Mouse (Mus musculus) 3134 (cell line): Measurements from ENCODE around the gene Peli1.

ENCODE experiments used
- DNase-seq: peaks from one replicate; pipeline ENCODE4 v3.0.0-alpha.2; 2011; ENCODE audit warnings: low spot score; ENCODE audit not compliant: insufficient read length; ENCODE audit errors: extremely low read depth

The Peli1 gene

DNA sequence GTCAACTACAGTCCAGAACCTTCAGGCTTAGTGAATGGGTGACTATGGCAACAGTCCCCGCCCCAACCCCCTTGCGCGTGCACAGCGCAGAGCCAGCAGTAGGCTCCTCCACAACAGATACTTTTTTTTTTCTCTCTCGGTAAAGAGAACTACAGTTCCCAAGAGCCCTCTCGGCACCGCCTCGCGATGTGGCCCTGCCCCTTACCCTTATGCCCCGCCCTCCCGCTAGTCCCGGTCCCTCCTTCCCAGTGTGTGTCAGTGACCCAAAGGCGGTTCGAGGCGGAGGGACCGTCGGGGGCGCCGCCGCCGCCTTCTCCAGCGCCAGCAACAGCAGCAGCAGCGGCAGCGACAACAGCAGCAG, at the start of gene Peli1:
TSS of gene Peli1 (plus strand) at position 225 of the 361 bp plus-strand sequence.
- peak; percentile 97 for DNase-seq

DNA sequence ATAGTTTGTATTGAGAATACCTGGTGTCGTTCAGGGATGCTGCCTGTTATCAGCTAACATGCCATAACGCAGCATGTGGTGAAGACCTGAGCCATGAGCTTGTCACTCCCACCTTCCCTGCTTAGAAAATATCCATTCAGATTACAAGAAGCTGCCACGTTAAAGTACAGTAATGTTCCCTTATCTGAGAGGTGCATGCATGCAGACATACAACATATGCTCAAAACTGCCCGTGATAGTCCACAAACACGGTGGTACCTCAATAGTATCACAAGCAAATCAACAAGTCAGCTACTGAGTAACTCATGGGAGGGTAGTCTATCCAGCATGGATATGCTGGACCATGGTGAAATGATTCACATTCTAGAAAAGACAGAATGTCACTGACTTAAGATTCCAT, 48.5 kb upstream of the Peli1 start:
- DNase-seq, result no peak

DNA sequence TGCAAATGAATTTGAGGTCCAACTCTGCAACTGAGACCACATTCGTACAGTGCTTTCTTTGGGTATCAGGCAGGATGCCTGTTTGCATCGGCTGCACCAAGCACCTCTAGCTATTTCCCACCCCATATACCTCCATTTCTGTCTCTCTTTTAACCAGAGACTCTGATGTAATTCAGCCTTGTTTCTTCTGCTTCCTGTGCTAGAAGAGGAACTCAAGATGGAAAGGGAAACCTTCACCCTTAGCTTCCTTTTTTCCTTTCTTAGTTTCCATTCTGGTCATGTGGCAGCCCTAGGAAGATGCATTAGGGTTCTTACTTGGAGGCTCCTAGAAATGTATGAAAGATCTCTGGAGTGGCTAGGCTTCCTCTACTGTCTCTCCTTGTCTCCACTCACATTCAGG, 44.9 kb upstream of the Peli1 start:
- no peak for DNase-seq

DNA sequence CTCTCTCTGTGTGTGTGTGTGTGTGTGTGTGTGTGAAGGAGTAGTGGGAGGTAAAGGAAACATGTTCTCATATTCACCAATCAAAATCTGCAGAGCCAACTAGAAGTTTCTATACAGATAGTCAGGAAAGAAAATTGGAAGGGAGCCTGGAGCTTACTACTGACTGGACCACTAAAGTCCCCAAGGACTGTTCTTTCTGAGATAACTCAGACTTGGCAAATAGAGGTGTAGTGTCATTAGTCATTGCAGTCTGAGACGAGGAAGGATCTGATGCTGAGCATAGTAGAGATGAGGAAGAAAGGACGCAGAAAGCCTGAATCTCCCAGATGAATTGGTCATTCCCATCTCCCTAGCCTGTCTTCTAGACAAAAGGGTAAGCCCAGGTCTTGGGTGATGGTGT, 43.2 kb upstream of the Peli1 start:
- no peak for DNase-seq

DNA sequence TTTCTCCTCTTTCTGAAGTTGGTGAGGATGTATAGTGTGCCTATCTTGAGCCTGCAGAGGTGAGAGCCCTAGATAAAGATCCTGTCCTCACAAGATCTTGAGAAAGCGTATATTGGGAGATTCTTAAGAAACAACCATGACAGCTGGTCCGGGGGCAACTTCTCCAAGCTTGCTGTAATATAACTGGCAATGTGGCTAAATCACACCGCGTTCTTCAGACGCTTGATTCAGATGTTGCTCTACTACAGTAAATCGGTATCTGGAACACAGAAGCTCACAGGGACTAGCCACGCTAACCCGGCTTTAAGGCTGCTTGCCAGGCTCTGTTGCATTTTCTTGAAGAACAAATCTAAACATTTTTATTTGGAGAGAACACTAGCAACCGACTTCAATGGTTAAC, 39.4 kb upstream of the Peli1 start:
- no peak for DNase-seq

DNA sequence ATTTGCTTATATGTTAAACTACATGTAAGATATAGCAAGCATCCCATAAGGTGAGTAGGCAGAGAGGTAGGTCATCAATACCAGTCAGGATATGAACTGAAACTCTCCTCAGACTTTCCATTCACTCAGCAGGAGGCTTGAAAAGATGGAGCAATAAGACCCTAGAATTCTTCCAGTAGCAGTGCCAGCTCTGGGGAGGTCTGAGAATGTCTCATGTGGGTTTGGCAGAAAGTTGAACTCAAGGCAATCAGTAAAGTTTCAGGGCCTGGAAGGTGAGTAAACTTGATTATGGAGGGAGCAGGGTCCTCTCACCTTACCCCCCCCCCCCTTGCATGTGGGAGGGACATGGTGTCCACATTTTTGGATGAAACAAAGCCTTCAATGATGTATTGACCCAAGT, 36.5 kb upstream of the Peli1 start:
- no peak for DNase-seq

DNA sequence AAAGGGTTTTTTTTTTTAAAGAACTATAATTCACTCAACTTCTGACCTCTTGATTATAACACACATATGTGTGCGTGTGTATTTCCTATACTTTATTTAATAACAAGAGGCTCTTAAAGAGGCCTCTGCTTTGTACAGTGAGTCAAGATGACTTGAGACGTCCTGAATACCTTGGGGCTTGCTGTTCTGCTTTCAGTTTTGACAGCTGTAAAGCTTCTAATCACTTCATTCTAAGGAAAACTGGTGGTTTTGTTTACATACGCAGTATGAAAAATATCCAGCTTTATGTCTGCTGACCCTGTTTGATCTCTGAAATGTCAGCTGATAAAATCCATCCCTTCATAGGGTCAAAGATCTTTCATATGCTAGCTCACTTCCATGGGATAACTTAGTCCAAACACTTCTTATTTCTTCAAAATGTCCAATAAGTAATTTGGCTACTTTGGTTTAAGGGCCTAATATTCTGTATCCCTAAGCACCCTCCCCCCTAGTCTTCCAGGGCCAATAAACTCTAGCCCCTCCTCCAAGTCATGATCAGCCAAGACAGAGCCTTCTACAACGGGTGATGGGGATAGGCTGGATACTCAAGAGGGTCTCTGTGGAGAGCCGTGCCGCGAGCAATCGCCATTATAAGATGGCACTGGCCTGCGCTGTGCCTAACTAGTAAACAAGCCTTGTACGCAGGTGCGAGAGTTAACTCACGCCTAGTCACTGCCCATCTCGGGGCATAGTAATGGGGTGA, 34.8 kb upstream of the Peli1 start:
- DNase-seq, result no peak

DNA sequence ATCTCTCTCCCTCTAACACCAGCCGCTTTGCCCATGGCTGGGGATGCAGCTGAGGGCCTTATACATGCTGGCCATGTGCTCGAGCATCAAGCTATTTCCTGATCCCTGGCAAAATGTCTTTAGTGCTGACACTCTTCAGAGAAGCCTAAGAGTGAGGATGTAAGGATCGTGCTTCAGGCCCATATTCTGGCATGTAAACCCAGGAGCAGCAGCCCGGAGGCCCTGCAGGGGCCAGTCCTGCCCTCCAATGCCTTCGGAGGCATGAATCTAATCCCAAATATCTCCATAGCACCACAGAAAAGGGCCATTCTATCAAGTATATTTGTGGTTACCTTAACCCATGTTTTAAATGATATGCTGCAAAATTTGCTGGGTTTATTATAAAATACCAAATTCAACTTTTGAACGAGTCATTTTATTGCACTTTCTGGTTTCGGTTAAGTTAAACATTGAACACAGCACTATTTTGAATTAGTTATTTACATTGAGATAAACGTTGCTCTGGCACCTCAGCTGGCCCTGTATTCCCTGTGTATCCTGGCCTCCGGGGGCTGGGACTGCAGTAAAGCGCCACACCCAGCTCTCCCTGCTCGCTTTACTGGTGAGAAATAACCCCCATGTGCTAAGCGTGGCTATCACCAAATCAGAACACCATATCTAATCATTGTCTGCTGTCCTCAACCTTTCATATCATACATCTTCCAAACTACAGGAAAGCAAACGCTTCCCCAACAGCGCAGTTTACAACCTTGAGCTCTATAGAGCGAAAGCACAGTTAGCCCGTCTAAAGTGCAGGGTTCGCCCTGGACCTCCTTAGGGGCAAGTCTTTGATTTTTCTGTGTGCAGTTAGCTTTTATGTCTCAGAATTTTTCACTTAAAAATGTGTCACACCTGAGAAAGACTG, 33.3 kb upstream of the Peli1 start:
- no peak for DNase-seq

DNA sequence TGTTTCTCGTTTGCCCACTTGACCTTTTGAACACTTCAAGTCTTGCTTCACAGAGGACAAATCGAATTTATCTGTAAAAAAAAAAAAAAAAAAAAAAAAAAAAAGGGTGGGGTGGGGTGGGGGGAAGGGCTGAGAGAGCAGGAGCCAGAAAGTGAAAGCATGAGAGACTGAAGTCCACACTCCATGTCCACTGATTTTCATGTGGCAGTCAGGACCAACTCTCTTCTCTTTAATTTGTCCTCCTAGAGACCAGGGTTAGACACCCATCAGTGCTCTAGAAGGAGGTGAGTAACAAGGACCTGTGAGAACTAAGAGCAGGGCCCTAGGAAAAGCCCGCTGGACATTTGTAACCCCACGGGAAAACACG, 32.7 kb upstream of the Peli1 start:
- no peak for DNase-seq

DNA sequence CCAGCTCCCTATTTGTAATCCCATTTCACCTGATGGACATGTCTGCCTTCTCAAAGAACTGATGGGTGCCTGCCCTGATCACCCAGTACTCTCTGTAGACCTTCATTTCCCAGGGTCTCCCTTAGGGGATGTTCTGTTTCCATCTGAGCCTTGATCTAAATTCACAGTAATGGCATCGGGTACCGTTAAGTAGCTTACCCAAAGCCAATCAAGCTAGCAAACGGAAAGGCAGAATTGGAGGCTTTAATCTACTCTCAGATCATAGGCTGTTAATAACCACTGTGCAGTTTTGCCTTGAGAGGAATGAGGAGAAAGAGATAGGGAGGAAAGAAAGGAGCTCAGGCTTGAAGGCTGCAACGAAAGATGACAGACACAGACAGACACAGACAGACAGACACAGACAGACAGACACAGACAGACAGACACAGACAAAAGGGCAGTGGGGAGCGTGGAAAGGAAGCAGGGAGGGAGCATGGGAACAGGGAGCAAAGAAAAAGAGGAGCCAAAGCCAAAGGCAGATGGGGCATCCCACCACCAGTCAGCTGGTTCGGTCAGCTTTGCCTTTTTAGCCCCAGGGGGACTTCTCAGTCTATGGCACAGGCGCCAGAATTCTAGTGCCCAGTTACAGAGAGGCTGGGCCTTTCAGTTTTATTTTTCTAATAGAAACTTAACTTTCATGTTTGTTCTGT, 30.6 kb upstream of the Peli1 start:
- DNase-seq, result no peak

DNA sequence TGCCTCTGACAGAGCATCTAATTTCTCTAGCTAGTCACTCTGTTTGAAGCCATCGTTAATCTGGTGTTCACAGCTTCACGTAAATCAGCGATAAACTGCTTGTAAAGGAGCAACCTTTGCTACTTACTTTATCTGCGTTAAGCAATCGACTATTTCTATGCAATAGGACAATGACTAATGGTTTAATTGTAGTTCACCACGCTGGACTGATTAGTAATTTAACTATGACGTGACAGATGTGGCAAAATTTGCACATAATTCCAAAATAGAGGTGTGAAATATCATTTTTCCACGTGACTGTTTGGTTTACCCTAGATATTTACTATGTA, 30.1 kb upstream of the Peli1 start:
- no peak for DNase-seq

DNA sequence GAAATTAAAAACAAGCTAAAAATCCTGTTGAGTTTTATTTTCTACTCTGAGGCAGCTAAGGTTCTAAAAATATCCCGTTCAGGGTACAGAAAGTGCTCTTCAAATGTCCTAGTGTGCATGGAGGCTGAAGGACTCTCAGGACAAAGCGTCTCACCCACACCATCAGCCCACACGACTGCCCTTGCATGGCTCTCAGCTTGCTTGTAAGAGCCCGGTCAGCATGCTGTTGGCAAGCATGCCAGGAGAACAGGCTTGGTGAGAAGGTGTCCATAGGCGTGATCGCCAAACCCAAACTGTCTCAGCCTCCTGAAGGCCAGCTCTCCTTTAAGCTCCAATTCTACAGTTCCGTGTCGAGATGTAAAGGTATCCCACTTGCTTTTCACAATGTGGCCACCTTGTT, 29.7 kb upstream of the Peli1 start:
- no peak for DNase-seq

DNA sequence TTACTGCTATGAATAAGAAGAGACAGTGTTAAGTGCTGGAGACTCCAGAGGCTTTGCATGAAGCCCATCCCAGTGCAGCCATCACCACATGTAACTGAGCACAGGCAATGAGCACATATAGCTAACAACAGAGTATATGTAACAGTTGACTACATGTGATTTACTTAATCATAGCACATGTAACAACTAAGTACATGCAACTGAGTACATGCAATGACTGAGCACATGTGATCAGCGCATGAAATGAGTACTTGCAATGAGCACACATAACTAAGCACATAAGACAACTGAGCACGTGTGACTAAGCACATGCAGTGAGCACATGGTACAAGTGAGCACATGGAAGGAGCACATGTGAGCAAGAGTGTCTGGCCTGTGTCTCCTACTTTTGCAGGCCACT, 29.0 kb upstream of the Peli1 start:
- no peak for DNase-seq

DNA sequence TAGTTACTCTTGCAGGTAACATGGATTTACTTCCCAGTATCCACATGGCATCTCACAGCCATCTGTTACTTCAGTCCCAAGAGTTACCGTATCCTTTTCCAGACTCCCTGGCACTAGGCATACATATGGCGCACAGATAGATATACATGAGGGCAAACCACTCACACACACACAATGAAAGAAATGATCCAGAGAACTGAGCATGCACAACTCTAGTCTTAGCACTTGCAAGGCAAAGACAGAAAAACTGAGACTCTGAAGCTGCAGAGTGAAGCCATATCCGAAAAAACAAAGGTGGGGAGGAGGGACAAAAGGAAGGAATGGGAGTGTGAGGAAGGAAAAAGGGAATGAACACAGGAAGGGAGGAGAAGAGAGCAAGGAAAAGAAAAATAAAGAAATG, 27.8 kb upstream of the Peli1 start:
- DNase-seq, result no peak

DNA sequence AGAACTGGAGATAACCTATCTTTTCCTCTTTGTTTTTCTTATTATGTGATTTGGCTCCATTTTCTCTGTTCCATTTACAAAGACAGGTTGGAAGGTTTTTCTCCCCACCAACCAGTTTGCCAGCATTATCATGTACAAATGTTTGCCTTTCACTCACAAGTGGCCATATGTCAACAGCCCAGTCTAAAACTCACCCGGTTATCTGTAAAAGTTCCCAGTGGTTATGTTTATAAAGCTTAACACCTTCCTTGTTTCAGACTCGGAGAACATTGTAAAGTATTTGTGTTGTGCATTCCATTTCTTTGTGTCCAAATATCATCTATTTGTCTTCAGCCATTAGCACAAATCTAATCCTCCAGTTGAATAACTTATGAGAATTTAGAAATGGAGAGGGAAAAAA, 11.7 kb upstream of the Peli1 start:
- DNase-seq, result no peak

DNA sequence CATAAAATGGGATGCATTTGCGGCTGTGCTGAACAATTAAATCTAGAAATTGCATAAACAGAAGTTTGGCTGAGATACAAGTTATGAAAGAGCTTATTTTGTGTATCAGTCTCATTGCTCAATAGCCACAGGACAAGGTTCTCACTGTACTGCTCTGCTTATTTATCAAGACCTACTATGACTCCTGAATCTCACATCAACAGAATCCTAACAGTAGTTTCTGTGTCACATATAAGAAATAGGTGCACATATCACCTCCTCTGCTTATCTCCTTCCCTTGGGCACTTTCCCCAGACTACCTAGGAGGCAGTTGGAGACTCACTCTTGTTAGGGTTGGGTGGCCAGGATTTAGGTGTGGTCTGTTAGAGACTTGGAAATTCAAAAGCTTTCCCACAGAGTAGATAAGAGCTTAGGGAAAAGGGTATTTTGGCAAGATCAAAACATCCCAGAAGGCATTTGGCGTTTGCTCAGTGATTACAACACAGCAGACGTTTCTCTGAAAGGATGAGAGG, 11.2 kb upstream of the Peli1 start:
- no peak for DNase-seq

DNA sequence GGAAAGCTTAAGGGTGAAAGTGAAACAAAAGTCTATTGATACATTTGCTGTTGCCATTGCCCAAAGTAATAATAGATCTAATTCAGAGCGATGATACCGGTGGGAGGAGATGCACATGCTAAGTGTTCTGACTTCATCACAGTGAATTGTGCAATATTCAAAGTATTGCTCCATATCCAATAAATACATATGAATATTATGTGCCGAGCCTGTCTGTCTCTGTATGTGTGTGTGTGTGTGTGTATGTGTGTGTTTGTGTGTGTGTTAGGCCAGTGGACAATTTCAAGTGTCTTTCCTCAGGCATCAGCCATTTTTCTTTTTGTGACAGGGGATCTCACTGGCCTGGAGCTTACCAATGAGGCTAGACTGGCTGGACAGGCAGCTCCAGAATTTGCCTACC, 9.9 kb upstream of the Peli1 start:
- no peak for DNase-seq

DNA sequence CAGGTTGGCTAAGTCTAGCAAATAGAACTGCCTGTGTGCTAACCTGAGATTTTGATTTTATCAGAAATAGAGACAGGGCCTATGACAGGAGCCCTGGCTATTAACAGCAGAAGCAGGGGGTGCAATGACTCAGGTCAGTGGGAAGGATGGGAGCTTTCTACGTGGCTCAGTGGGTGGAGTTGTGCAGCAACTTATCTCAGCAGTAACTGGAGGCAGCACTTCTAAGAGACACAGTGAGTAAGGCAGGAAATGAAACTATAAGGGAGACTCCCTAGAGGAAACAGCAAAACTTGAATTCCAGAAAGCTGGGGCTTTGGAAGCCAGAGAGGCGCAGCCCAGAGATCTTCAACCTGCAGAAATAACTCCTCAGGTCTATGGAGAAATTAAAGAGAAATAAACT, 8.4 kb upstream of the Peli1 start:
- DNase-seq, result peak; percentile 44

DNA sequence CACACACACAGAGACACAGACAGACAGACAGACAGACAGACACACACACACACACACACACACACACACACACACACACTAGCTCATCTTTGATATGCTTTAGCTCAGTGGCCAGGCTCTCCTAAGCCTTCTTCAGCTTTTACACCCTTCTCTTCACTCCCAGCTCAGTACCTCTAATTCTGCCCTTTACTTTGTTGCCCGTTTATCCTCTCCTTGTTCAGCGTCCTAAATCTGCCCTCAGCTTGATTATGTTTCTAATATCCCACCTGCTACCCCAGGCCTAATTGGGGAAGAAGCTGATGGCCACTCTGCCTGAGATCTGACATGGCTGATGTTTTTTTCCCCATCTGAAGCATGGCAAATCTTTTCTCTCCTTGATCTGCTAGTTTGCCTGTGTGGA, 2.7 kb upstream of the Peli1 start:
- DNase-seq, result no peak

DNA sequence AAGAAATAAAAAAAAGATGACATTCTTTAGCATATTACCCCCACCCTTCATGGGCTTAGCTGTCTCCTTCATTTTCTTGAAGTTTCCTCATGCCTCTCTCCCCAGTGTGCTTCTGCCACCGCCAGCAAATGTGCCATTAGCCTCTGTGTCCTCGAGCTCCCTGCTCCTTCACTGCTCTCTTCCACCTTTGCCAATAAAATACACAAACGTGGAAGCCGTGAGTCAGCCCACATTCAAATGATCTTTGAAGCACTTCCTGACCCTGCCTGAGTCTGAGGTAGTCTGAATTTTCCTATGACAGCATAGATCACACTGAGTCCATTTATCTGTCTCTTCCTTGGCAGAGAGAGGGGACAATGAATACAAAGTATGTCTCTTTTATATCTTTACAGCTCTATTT, 1.5 kb upstream of the Peli1 start:
- DNase-seq, result no peak
